In the genomic region with DNA sequence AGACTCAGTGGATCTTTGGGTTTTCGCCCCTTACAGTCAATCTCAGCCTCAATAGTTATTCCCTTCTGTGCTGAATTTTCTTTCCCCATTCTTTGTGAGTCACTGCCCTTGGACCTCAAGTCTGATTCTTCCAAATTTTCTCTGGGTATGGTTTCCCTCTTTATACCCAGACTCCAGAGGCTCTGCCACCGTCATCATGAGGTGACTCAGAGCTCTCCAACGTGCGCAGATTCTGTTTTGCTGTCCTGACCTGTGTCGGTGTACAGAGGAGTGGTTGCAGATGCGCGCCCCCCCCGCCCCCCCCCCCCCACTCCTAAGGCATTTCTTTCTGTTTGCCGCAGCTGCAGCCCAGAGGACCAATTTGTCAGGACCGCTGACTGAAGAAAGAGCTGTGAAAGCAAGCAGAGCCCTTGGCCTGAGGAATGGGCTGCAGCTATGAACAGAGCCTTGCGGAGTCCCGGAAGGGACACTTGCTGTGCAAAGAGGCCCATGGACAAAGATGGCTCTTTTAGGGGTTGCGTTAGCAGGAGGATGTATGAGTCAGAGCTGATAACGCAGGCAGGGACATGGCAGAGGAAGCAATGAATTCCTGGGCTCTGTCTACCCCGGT, we compare ENCODE assay signal across 20 mouse cellular contexts.
DNase-seq lines count a peak whose midpoint lies in the region; ATAC-seq and TF ChIP-seq lines count a peak whose summit lies in the region.
"Had no signal": no experiment of that assay in that cellular context is flagged by ENCODE, and none has a peak within 500 bp of the region (broad histone marks: within the 10 kb centered on the region; RNA-seq: fewer than 3 reads in every experiment).

No protein-coding gene starts in this region.

- H3K4me3 ChIP-seq in intestine, embryonic 14.5 days (ENCODE audit: low read depth, low read length), result no peak overlapping the region
- no peak overlapping the region for H3K4me3 ChIP-seq in intestine, embryonic 15.5 days (replicated peaks)
- H3K4me3 ChIP-seq in stomach, postnatal 0 days (ENCODE audit: low read depth, low read length), result no peak overlapping the region
- H3K4me3 ChIP-seq: limb, embryonic 15.5 days; midbrain, embryonic 13.5 days; myocyte had no signal

- peak; percentile 27; the same call in 1 of the 2 replicates for ATAC-seq in intestine, embryonic 14.5 days (replicated peaks; ENCODE audit: low FRiP score, low TSS enrichment, low read depth)
- no peak; the same call in 1 of the 2 replicates for ATAC-seq in intestine, embryonic 15.5 days
- peak; percentile 56; the same call in 1 of the 2 replicates for ATAC-seq in stomach, postnatal 0 days (ENCODE audit: low FRiP score, low TSS enrichment)
- ATAC-seq: forebrain, postnatal 0 days; hindbrain, embryonic 16.5 days; lung, postnatal 0 days; midbrain, embryonic 13.5 days had no signal

- TF ChIP-seq EP300 in stomach, postnatal 0 days (optimal IDR thresholded peaks at IDR 0.05), result no peak

- peaks cover 9% of the 10 kb centered on the region; the same call in 1 of the 2 replicates for H3K4me1 ChIP-seq in intestine, embryonic 14.5 days (replicated peaks; ENCODE audit: control insufficient read depth, insufficient read depth, low read length)
- peaks cover 10% of the 10 kb centered on the region; the same call in 1 of the 2 replicates for H3K4me1 ChIP-seq in intestine, embryonic 15.5 days (replicated peaks)
- no peaks in the 10 kb centered on the region for H3K4me1 ChIP-seq in stomach, postnatal 0 days (replicated peaks; ENCODE audit: control insufficient read depth, insufficient read depth)

- no peaks in the 10 kb centered on the region for H3K36me3 ChIP-seq in intestine, embryonic 14.5 days (ENCODE audit: control insufficient read depth, insufficient read depth, low read length)
- H3K36me3 ChIP-seq in intestine, embryonic 15.5 days, result no peaks in the 10 kb centered on the region
- no peaks in the 10 kb centered on the region for H3K36me3 ChIP-seq in stomach, postnatal 0 days (ENCODE audit: control insufficient read depth, insufficient read depth, low read length)
- H3K36me3 ChIP-seq: limb, embryonic 15.5 days; midbrain, embryonic 13.5 days had no signal

- H3K27me3 ChIP-seq in intestine, embryonic 14.5 days (replicated peaks; ENCODE audit: control insufficient read depth, insufficient read depth, low read length), result no peaks in the 10 kb centered on the region
- H3K27me3 ChIP-seq in intestine, embryonic 15.5 days (replicated peaks), result no peaks in the 10 kb centered on the region
- H3K27me3 ChIP-seq in stomach, postnatal 0 days (ENCODE audit: control insufficient read depth, insufficient read depth, low read length), result no peaks in the 10 kb centered on the region
- H3K27me3 ChIP-seq: limb, embryonic 15.5 days; midbrain, embryonic 13.5 days had no signal

- no peaks in the 10 kb centered on the region for H3K9me3 ChIP-seq in intestine, embryonic 14.5 days (ENCODE audit: control insufficient read depth, low read length)
- no peaks in the 10 kb centered on the region for H3K9me3 ChIP-seq in intestine, embryonic 15.5 days
- no peaks in the 10 kb centered on the region for H3K9me3 ChIP-seq in stomach, postnatal 0 days (ENCODE audit: control insufficient read depth, low read length)
- H3K9me3 ChIP-seq: limb, embryonic 15.5 days; midbrain, embryonic 13.5 days had no signal

- peak; percentile 52 for DNase-seq in heart, adult 11 months
- DNase-seq in heart, adult 8-10 months (ENCODE audit: low spot score), result no peak
- DNase-seq in intestine, embryonic 14.5 days (ENCODE audit: low spot score), result no peak
- DNase-seq in adrenal gland, postnatal 14 days, result peak; percentile 42
- no peak for DNase-seq in stomach, postnatal 0 days (ENCODE audit: low spot score)
- DNase-seq in kidney, postnatal 10 days, result no peak
- DNase-seq: B cell, adult 2 months; cerebellum, adult 11 months; cerebellum, postnatal 10 days; forebrain, postnatal 0 days; heart, postnatal 10 days; kidney, adult 11 months; layer of hippocampus, postnatal 36 days; thymus, postnatal 36 days had no signal

- no peak overlapping the region for H3K27ac ChIP-seq in intestine, embryonic 14.5 days (ENCODE audit: low read depth)
- H3K27ac ChIP-seq in intestine, embryonic 15.5 days, result no peak overlapping the region
- H3K27ac ChIP-seq in stomach, postnatal 0 days (replicated peaks), result no peak overlapping the region
- H3K27ac ChIP-seq: limb, embryonic 15.5 days; midbrain, embryonic 13.5 days had no signal

- H3K4me2 ChIP-seq in intestine, embryonic 14.5 days (ENCODE audit: low read length), result no peak overlapping the region
- no peak overlapping the region for H3K4me2 ChIP-seq in intestine, embryonic 15.5 days (replicated peaks)
- H3K4me2 ChIP-seq in stomach, postnatal 0 days (replicated peaks; ENCODE audit: low read depth), result no peak overlapping the region
- H3K4me2 ChIP-seq: limb, embryonic 15.5 days; midbrain, embryonic 13.5 days had no signal

- no peak for TF ChIP-seq CTCF in stomach, postnatal 0 days (IDR thresholded peaks at IDR 0.05; ENCODE audit: low read depth)

- H3K9ac ChIP-seq in intestine, embryonic 14.5 days (ENCODE audit: low read length), result no peak overlapping the region
- no peak overlapping the region for H3K9ac ChIP-seq in intestine, embryonic 15.5 days
- H3K9ac ChIP-seq in stomach, postnatal 0 days (ENCODE audit: low read length), result no peak overlapping the region
- H3K9ac ChIP-seq: forebrain, postnatal 0 days; limb, embryonic 15.5 days; midbrain, embryonic 13.5 days had no signal

- 51% methylated on average over 15 of the region's 15 CpGs for WGBS in intestine, embryonic 14.5 days
- 50% methylated on average over 15 of the region's 15 CpGs for WGBS in intestine, embryonic 15.5 days
- 50% methylated on average over 15 of the region's 15 CpGs for whole genome bisulfite sequencing in stomach, postnatal 0 days

Comparison
In these comparisons a context has a peak if more than half of its experiments do, and no peak if none do; other contexts are left out.
1. DNase-seq: peak in heart, adult 11 months (single experiment) and adrenal gland, postnatal 14 days (single experiment); none in heart, adult 8-10 months (single experiment), intestine, embryonic 14.5 days (single experiment), stomach, postnatal 0 days (single experiment) and kidney, postnatal 10 days (single experiment).